Mouse (Mus musculus) olfactory bulb, adult 2 months (tissue): ENCODE results near the gene Ern2.

Experiments used
- CTCF ChIP-seq: fragments of 200-500 bp; IDR thresholded peaks from 2 replicates; pipeline ENCODE4 v1.5.1; 2012; ENCODE audit warnings: low read depth, mild to moderate bottlenecking, low read length, moderate library complexity; ENCODE audit not compliant: insufficient read depth
- POLR2A ChIP-seq: fragments of 200-500 bp; IDR thresholded peaks from 2 replicates; pipeline ENCODE4 v1.6.1; 2012; ENCODE audit warnings: mild to moderate bottlenecking, low read depth, low read length, moderate library complexity; ENCODE audit not compliant: insufficient read depth

- TF ChIP-seq POLR2A, result no peak
- TF ChIP-seq CTCF, result no peak
Measured at GRCm38 (mm10) chr7:122189484-122189883, 3.5 kb upstream of the Ern2 start.
